In genomic region chr17:35695289-35695688, GRCm38 (mm10) we compare ENCODE assay signal across 9 mouse cellular contexts. TPM values are rescaled to one million over a fixed set of nuclear protein-coding genes. Genes with fewer than 3 reads are reported as not detected.
DNase-seq lines count a peak whose midpoint lies in the region; ATAC-seq and TF ChIP-seq lines count a peak whose summit lies in the region.
"Had no signal": no experiment of that assay in that cellular context is flagged by ENCODE, and none has a peak within 500 bp of the region (broad histone marks: within the 10 kb centered on the region; RNA-seq: fewer than 3 reads in every experiment).

No protein-coding gene starts in this region.

- 98% methylated on average over 2 of the region's 2 CpGs for WGBS in forebrain, embryonic 14.5 days
- 95% methylated on average over 2 of the region's 2 CpGs for WGBS in forebrain, embryonic 16.5 days
- WGBS in lung, embryonic 14.5 days = 97% methylated on average over 2 of the region's 2 CpGs
- WGBS in hindbrain, embryonic 16.5 days = 94% methylated on average over 2 of the region's 2 CpGs

- H3K27me3 ChIP-seq in forebrain, embryonic 14.5 days (replicated peaks; ENCODE audit: control insufficient read depth, insufficient read depth, low read length) = no peaks in the 10 kb centered on the region
- H3K27me3 ChIP-seq in forebrain, embryonic 16.5 days (replicated peaks; ENCODE audit: control insufficient read depth, insufficient read depth, low read length) = no peaks in the 10 kb centered on the region
- H3K27me3 ChIP-seq in lung, embryonic 14.5 days (ENCODE audit: insufficient read depth, low read length) = no peaks in the 10 kb centered on the region; the same call in 1 of the 2 replicates
- H3K27me3 ChIP-seq in hindbrain, embryonic 16.5 days (replicated peaks; ENCODE audit: control insufficient read depth, insufficient read depth, low read length) = no peaks in the 10 kb centered on the region

- H3K9me3 ChIP-seq in forebrain, embryonic 14.5 days (replicated peaks; ENCODE audit: control insufficient read depth, low read length) = no peaks in the 10 kb centered on the region
- no peaks in the 10 kb centered on the region for H3K9me3 ChIP-seq in forebrain, embryonic 16.5 days (ENCODE audit: control insufficient read depth, low read length)
- H3K9me3 ChIP-seq in lung, embryonic 14.5 days (ENCODE audit: low read depth, low read length) = peaks cover 4% of the 10 kb centered on the region; the same call in 1 of the 2 replicates
- no peaks in the 10 kb centered on the region for H3K9me3 ChIP-seq in hindbrain, embryonic 16.5 days (ENCODE audit: control insufficient read depth, low read length)

- no peak overlapping the region for H3K27ac ChIP-seq in forebrain, embryonic 14.5 days (ENCODE audit: low read depth, low read length)
- no peak overlapping the region for H3K27ac ChIP-seq in forebrain, embryonic 16.5 days (ENCODE audit: low read length)
- H3K27ac ChIP-seq in lung, embryonic 14.5 days (ENCODE audit: low read depth) = no peak overlapping the region
- H3K27ac ChIP-seq in hindbrain, embryonic 16.5 days (ENCODE audit: low read depth, low read length) = no peak overlapping the region

- DNase-seq in forebrain, embryonic 14.5 days (ENCODE audit: low spot score) = peak; percentile 54
- peak; percentile 75 for DNase-seq in lung, embryonic 14.5 days
- DNase-seq in lung, postnatal 25 days (ENCODE audit: low spot score) = no peak
- DNase-seq in MN1 (ENCODE audit: low spot score) = peak; percentile 40
- DNase-seq in naive thymus-derived CD4-positive, alpha-beta T cell, adult 2 months (ENCODE audit: low read depth) = peak; percentile 67
- DNase-seq in frontal cortex, postnatal 10 days (ENCODE audit: low spot score in 2 of 2) = no peak
- DNase-seq: adrenal gland, postnatal 36 days had no signal

- no peak overlapping the region for H3K9ac ChIP-seq in forebrain, embryonic 14.5 days (ENCODE audit: low read length)
- H3K9ac ChIP-seq in forebrain, embryonic 16.5 days (replicated peaks; ENCODE audit: low read depth, low read length) = no peak overlapping the region
- H3K9ac ChIP-seq in lung, embryonic 14.5 days = no peak overlapping the region
- no peak overlapping the region for H3K9ac ChIP-seq in hindbrain, embryonic 16.5 days (ENCODE audit: low read depth, low read length)

- H3K4me3 ChIP-seq in forebrain, embryonic 14.5 days (ENCODE audit: low read depth, low read length) = no peak overlapping the region
- no peak overlapping the region for H3K4me3 ChIP-seq in forebrain, embryonic 16.5 days (replicated peaks; ENCODE audit: low read length)
- H3K4me3 ChIP-seq in lung, embryonic 14.5 days (ENCODE audit: low read depth, low read length) = no peak overlapping the region
- no peak overlapping the region for H3K4me3 ChIP-seq in hindbrain, embryonic 16.5 days (ENCODE audit: low read length)

- TF ChIP-seq CTCF in lung, embryonic 14.5 days (IDR thresholded peaks at IDR 0.05; ENCODE audit: low read depth) = peak; percentile 61

- no peak for ATAC-seq in forebrain, embryonic 14.5 days
- no peak for ATAC-seq in forebrain, embryonic 16.5 days
- ATAC-seq in lung, embryonic 14.5 days (ENCODE audit: insufficient read depth) = no peak
- no peak for ATAC-seq in hindbrain, embryonic 16.5 days

- H3K36me3 ChIP-seq in forebrain, embryonic 14.5 days (ENCODE audit: control insufficient read depth, insufficient read depth, low read length) = peaks cover 52% of the 10 kb centered on the region
- H3K36me3 ChIP-seq in forebrain, embryonic 16.5 days (ENCODE audit: control insufficient read depth, insufficient read depth) = peaks cover 28% of the 10 kb centered on the region
- peaks cover 43% of the 10 kb centered on the region for H3K36me3 ChIP-seq in lung, embryonic 14.5 days (ENCODE audit: insufficient read depth)
- H3K36me3 ChIP-seq in hindbrain, embryonic 16.5 days (ENCODE audit: control insufficient read depth, insufficient read depth, low read length) = peaks cover 33% of the 10 kb centered on the region

- peaks cover 25% of the 10 kb centered on the region for H3K4me1 ChIP-seq in forebrain, embryonic 14.5 days (ENCODE audit: control insufficient read depth, insufficient read depth, low read length)
- peaks cover 34% of the 10 kb centered on the region for H3K4me1 ChIP-seq in forebrain, embryonic 16.5 days (replicated peaks; ENCODE audit: control insufficient read depth, insufficient read depth, low read length)
- peaks cover 19% of the 10 kb centered on the region; the same call in 1 of the 2 replicates for H3K4me1 ChIP-seq in lung, embryonic 14.5 days (ENCODE audit: insufficient read depth)
- H3K4me1 ChIP-seq in hindbrain, embryonic 16.5 days (ENCODE audit: control insufficient read depth, insufficient read depth, low read depth, low read length) = peaks cover 29% of the 10 kb centered on the region

- no peak overlapping the region for H3K4me2 ChIP-seq in forebrain, embryonic 14.5 days (ENCODE audit: low read length)
- no peak overlapping the region for H3K4me2 ChIP-seq in forebrain, embryonic 16.5 days (ENCODE audit: low read length)
- no peak overlapping the region for H3K4me2 ChIP-seq in lung, embryonic 14.5 days
- no peak overlapping the region for H3K4me2 ChIP-seq in hindbrain, embryonic 16.5 days (ENCODE audit: low read length)

RNA-seq across cellular contexts. Expression of gene Ddr1, which starts 9.1 kb away (rescaled TPM):
- polyA plus RNA-seq in forebrain, embryonic 14.5 days (2014; fragmentation: Nextera tagmentation; extraction: Ambion mirVana) = 62.0 and 74.5 TPM in 2 replicates
- 113 and 116 TPM in 2 replicates for polyA plus RNA-seq in forebrain, embryonic 16.5 days (2015; fragmentation: Nextera tagmentation; extraction: Ambion mirVana)
- polyA plus RNA-seq in lung, embryonic 14.5 days (2014; fragmentation: Nextera tagmentation; extraction: Ambion mirVana) = 32.9 and 38.2 TPM in 2 replicates
- polyA plus RNA-seq in hindbrain, embryonic 16.5 days (2015; fragmentation: Nextera tagmentation; extraction: Ambion mirVana) = 87.1 and 106 TPM in 2 replicates

RNA-seq across cellular contexts. Expression of gene Gtf2h4, which starts 21.8 kb away (rescaled TPM):
- polyA plus RNA-seq in forebrain, embryonic 14.5 days (2014; fragmentation: Nextera tagmentation; extraction: Ambion mirVana) = 36.9 and 38.2 TPM in 2 replicates
- polyA plus RNA-seq in forebrain, embryonic 16.5 days (2015; fragmentation: Nextera tagmentation; extraction: Ambion mirVana) = 34.6 and 35.3 TPM in 2 replicates
- polyA plus RNA-seq in lung, embryonic 14.5 days (2014; fragmentation: Nextera tagmentation; extraction: Ambion mirVana) = 47.4 and 49.3 TPM in 2 replicates
- 27.8 and 28.1 TPM in 2 replicates for polyA plus RNA-seq in hindbrain, embryonic 16.5 days (2015; fragmentation: Nextera tagmentation; extraction: Ambion mirVana)

RNA-seq across cellular contexts. Expression of gene Vars2, which starts 27.9 kb away (rescaled TPM):
- polyA plus RNA-seq in forebrain, embryonic 14.5 days (2014; fragmentation: Nextera tagmentation; extraction: Ambion mirVana) = 9.3 and 11.5 TPM in 2 replicates
- 19.0 and 19.8 TPM in 2 replicates for polyA plus RNA-seq in forebrain, embryonic 16.5 days (2015; fragmentation: Nextera tagmentation; extraction: Ambion mirVana)
- polyA plus RNA-seq in lung, embryonic 14.5 days (2014; fragmentation: Nextera tagmentation; extraction: Ambion mirVana) = 22.4 and 24.1 TPM in 2 replicates
- 16.7 and 17.9 TPM in 2 replicates for polyA plus RNA-seq in hindbrain, embryonic 16.5 days (2015; fragmentation: Nextera tagmentation; extraction: Ambion mirVana)

RNA-seq across cellular contexts. Expression of gene Mucl3, which starts 51.8 kb away (rescaled TPM):
- polyA plus RNA-seq in forebrain, embryonic 14.5 days (2014; fragmentation: Nextera tagmentation; extraction: Ambion mirVana) = not detected in 2 replicates
- polyA plus RNA-seq in forebrain, embryonic 16.5 days (2015; fragmentation: Nextera tagmentation; extraction: Ambion mirVana) = 0.08 TPM in 1 of 2 replicates, not detected in the other
- 1.0 and 1.4 TPM in 2 replicates for polyA plus RNA-seq in lung, embryonic 14.5 days (2014; fragmentation: Nextera tagmentation; extraction: Ambion mirVana)
- polyA plus RNA-seq in hindbrain, embryonic 16.5 days (2015; fragmentation: Nextera tagmentation; extraction: Ambion mirVana) = not detected in 2 replicates

Comparison
In these comparisons a context has a peak if more than half of its experiments do, and no peak if none do; other contexts are left out.
1. DNase-seq: peak in forebrain, embryonic 14.5 days (single experiment), lung, embryonic 14.5 days (single experiment), MN1 (single experiment) and naive thymus-derived CD4-positive, alpha-beta T cell, adult 2 months (single experiment); none in lung, postnatal 25 days (single experiment) and frontal cortex, postnatal 10 days (0 of 2).